In the genomic region with DNA sequence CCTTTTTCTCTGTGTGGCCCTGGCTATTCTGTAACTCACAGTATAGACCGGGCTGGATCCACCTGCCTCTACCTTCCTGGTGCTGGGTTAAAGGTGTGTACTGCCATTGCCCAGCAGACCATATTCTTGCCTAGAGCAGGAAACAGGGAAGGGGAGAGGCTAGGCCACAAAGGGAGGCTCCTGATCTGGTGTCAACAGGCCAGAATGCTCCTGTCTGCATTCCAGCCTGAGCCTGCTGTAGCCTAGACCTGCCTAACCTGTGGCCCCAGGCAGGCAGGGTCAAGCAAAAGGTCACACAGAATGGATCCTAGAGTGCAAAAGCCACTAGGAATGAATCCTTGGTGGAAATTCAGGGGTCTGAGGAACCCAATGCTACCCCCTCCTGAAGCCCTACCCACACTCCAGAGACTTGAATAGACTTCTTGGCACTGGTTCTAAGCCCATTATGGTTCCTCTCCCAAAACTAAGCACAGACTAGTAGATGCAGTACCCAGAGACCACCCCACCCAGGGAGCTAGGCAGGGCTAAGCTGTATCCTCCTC, we compare ENCODE assay signal across 19 mouse cellular contexts. TPM values are rescaled to one million over a fixed set of nuclear protein-coding genes. Genes with fewer than 3 reads are reported as not detected.
DNase-seq lines count a peak whose midpoint lies in the region; ATAC-seq and TF ChIP-seq lines count a peak whose summit lies in the region.
"Had no signal": no experiment of that assay in that cellular context is flagged by ENCODE, and none has a peak within 500 bp of the region (broad histone marks: within the 10 kb centered on the region; RNA-seq: fewer than 3 reads in every experiment).

No protein-coding gene starts in this region.

- no peaks in the 10 kb centered on the region for H3K9me3 ChIP-seq in forebrain, embryonic 12.5 days
- H3K9me3 ChIP-seq in forebrain, embryonic 16.5 days (ENCODE audit: control insufficient read depth, low read length), result no peaks in the 10 kb centered on the region
- no peaks in the 10 kb centered on the region for H3K9me3 ChIP-seq in midbrain, embryonic 10.5 days (replicated peaks)
- no peaks in the 10 kb centered on the region for H3K9me3 ChIP-seq in midbrain, embryonic 15.5 days
- no peaks in the 10 kb centered on the region for H3K9me3 ChIP-seq in liver, embryonic 14.5 days (ENCODE audit: control insufficient read depth, low read length)
- no peaks in the 10 kb centered on the region for H3K9me3 ChIP-seq in forebrain, embryonic 13.5 days (replicated peaks)

- no peak for TF ChIP-seq EP300 in liver, embryonic 14.5 days (IDR thresholded peaks at IDR 0.05; ENCODE audit: low read depth)

- H3K4me3 ChIP-seq in forebrain, embryonic 12.5 days (replicated peaks), result no peak overlapping the region
- H3K4me3 ChIP-seq in forebrain, embryonic 16.5 days (replicated peaks; ENCODE audit: low read length), result no peak overlapping the region
- H3K4me3 ChIP-seq in midbrain, embryonic 10.5 days, result peak overlapping the region; percentile 12; the same call in 1 of the 2 replicates
- no peak overlapping the region for H3K4me3 ChIP-seq in midbrain, embryonic 15.5 days
- no peak overlapping the region for H3K4me3 ChIP-seq in liver, embryonic 14.5 days (ENCODE audit: insufficient read depth in 1 of 2, low read depth in 2 of 2, low read length in 2 of 2)
- no peak overlapping the region for H3K4me3 ChIP-seq in forebrain, embryonic 13.5 days
- H3K4me3 ChIP-seq: layer of hippocampus, adult 2 months had no signal

- H3K9ac ChIP-seq in forebrain, embryonic 12.5 days, result no peak overlapping the region
- H3K9ac ChIP-seq in forebrain, embryonic 16.5 days (replicated peaks; ENCODE audit: low read depth, low read length), result no peak overlapping the region
- no peak overlapping the region for H3K9ac ChIP-seq in midbrain, embryonic 15.5 days
- H3K9ac ChIP-seq in liver, embryonic 14.5 days (replicated peaks), result no peak overlapping the region
- H3K9ac ChIP-seq in forebrain, embryonic 13.5 days, result no peak overlapping the region

- ATAC-seq in forebrain, embryonic 12.5 days (ENCODE audit: low FRiP score), result no peak
- no peak for ATAC-seq in forebrain, embryonic 16.5 days
- ATAC-seq in midbrain, embryonic 15.5 days (replicated peaks), result no peak
- ATAC-seq in liver, embryonic 14.5 days (ENCODE audit: insufficient read depth), result no peak
- no peak for ATAC-seq in forebrain, embryonic 13.5 days
- ATAC-seq: forebrain, embryonic 14.5 days had no signal

- no peak for DNase-seq in midbrain, embryonic 10.5 days (ENCODE audit: low spot score)
- no peak for DNase-seq in liver, embryonic 14.5 days (ENCODE audit: low read depth in 3 of 3, low spot score in 3 of 3)
- no peak for DNase-seq in right cerebral cortex, postnatal 4 days
- no peak for DNase-seq in layer of hippocampus, postnatal 10 days (ENCODE audit: low spot score in 2 of 2)
- DNase-seq: B cell, adult 2 months; cerebellum, adult 9-11 months; gastrocnemius, postnatal 14 days; kidney, adult 2 months; lung, postnatal 10 days; thymus, adult 2 months had no signal

- 93% methylated on average over 1 of the region's 1 CpGs for WGBS in forebrain, embryonic 12.5 days
- WGBS in forebrain, embryonic 16.5 days, result 94% methylated on average over 1 of the region's 1 CpGs
- WGBS in midbrain, embryonic 10.5 days, result 100% methylated on average over 1 of the region's 1 CpGs
- 100% methylated on average over 1 of the region's 1 CpGs for WGBS in midbrain, embryonic 15.5 days
- WGBS in liver, embryonic 14.5 days (ENCODE audit: insufficient replicate concordance), result 83% methylated on average over 1 of the region's 1 CpGs
- WGBS in forebrain, embryonic 13.5 days, result 94% methylated on average over 1 of the region's 1 CpGs

- H3K4me1 ChIP-seq in forebrain, embryonic 12.5 days, result peaks cover 45% of the 10 kb centered on the region
- H3K4me1 ChIP-seq in forebrain, embryonic 16.5 days (replicated peaks; ENCODE audit: control insufficient read depth, insufficient read depth, low read length), result peaks cover 29% of the 10 kb centered on the region
- H3K4me1 ChIP-seq in midbrain, embryonic 10.5 days, result peaks cover 67% of the 10 kb centered on the region
- peaks cover 40% of the 10 kb centered on the region for H3K4me1 ChIP-seq in midbrain, embryonic 15.5 days
- H3K4me1 ChIP-seq in liver, embryonic 14.5 days (replicated peaks; ENCODE audit: control insufficient read depth in 2 of 2, insufficient read depth in 2 of 2, low read length in 1 of 2), result peaks cover 25 to 40% of the 10 kb centered on the region in 2 experiments
- H3K4me1 ChIP-seq in forebrain, embryonic 13.5 days, result peaks cover 41% of the 10 kb centered on the region

- H3K27ac ChIP-seq in forebrain, embryonic 12.5 days, result peak overlapping the region; percentile 31; the same call in 1 of the 2 replicates
- H3K27ac ChIP-seq in forebrain, embryonic 16.5 days (ENCODE audit: low read length), result no peak overlapping the region
- no peak overlapping the region; the same call in 1 of the 2 replicates for H3K27ac ChIP-seq in midbrain, embryonic 10.5 days (replicated peaks)
- H3K27ac ChIP-seq in midbrain, embryonic 15.5 days, result no peak overlapping the region
- H3K27ac ChIP-seq in liver, embryonic 14.5 days, result peak overlapping the region; percentile 22
- H3K27ac ChIP-seq in forebrain, embryonic 13.5 days, result no peak overlapping the region
- H3K27ac ChIP-seq: layer of hippocampus, adult 2 months had no signal

- peaks cover 25% of the 10 kb centered on the region for H3K36me3 ChIP-seq in forebrain, embryonic 12.5 days (replicated peaks)
- H3K36me3 ChIP-seq in forebrain, embryonic 16.5 days (ENCODE audit: control insufficient read depth, insufficient read depth), result no peaks in the 10 kb centered on the region
- H3K36me3 ChIP-seq in midbrain, embryonic 10.5 days, result peaks cover 37% of the 10 kb centered on the region
- no peaks in the 10 kb centered on the region for H3K36me3 ChIP-seq in midbrain, embryonic 15.5 days (replicated peaks)
- H3K36me3 ChIP-seq in liver, embryonic 14.5 days (replicated peaks; ENCODE audit: control insufficient read depth, insufficient read depth, low read depth), result peaks cover 6% of the 10 kb centered on the region; the same call in 1 of the 2 replicates
- H3K36me3 ChIP-seq in forebrain, embryonic 13.5 days (ENCODE audit: poor library complexity, severe bottlenecking), result peaks cover 12% of the 10 kb centered on the region

- no peaks in the 10 kb centered on the region for H3K27me3 ChIP-seq in forebrain, embryonic 12.5 days
- no peaks in the 10 kb centered on the region for H3K27me3 ChIP-seq in forebrain, embryonic 16.5 days (replicated peaks; ENCODE audit: control insufficient read depth, insufficient read depth, low read length)
- no peaks in the 10 kb centered on the region for H3K27me3 ChIP-seq in midbrain, embryonic 10.5 days (ENCODE audit: low read depth, poor library complexity, severe bottlenecking)
- no peaks in the 10 kb centered on the region for H3K27me3 ChIP-seq in midbrain, embryonic 15.5 days (replicated peaks)
- H3K27me3 ChIP-seq in liver, embryonic 14.5 days (ENCODE audit: control insufficient read depth, insufficient read depth, low read length), result no peaks in the 10 kb centered on the region
- H3K27me3 ChIP-seq in forebrain, embryonic 13.5 days, result no peaks in the 10 kb centered on the region

- H3K4me2 ChIP-seq in forebrain, embryonic 12.5 days, result no peak overlapping the region
- no peak overlapping the region for H3K4me2 ChIP-seq in forebrain, embryonic 16.5 days (ENCODE audit: low read length)
- H3K4me2 ChIP-seq in midbrain, embryonic 15.5 days, result no peak overlapping the region
- H3K4me2 ChIP-seq in liver, embryonic 14.5 days (ENCODE audit: low read depth), result no peak overlapping the region; the same call in 1 of the 2 replicates
- H3K4me2 ChIP-seq in forebrain, embryonic 13.5 days, result no peak overlapping the region

- no peak for TF ChIP-seq CTCF in liver, embryonic 14.5 days (IDR thresholded peaks at IDR 0.05; ENCODE audit: low read depth)

RNA-seq across cellular contexts. Expression of a gene that starts 4.0 kb away (rescaled TPM):
- polyA plus RNA-seq in forebrain, embryonic 12.5 days (2016; fragmentation: Nextera tagmentation; extraction: Ambion mirVana), result 35.4 and 38.5 TPM in 2 replicates
- polyA plus RNA-seq in forebrain, embryonic 16.5 days (2015; fragmentation: Nextera tagmentation; extraction: Ambion mirVana), result 22.9 and 23.6 TPM in 2 replicates
- 55.6 and 57.2 TPM in 2 replicates for polyA plus RNA-seq in midbrain, embryonic 10.5 days (2016; fragmentation: Nextera tagmentation; extraction: Ambion mirVana)
- 24.0 and 26.3 TPM in 2 replicates for polyA plus RNA-seq in midbrain, embryonic 15.5 days (2015; fragmentation: Nextera tagmentation; extraction: Ambion mirVana)
- polyA plus RNA-seq in liver, embryonic 14.5 days (2012; rRNA removed), result 21.6 and 28.3 TPM in 2 replicates
- polyA plus RNA-seq in liver, embryonic 14.5 days (2014; fragmentation: Nextera tagmentation; extraction: Ambion mirVana), result 16.8 and 22.4 TPM in 2 replicates
- 1 to 10 TPM; 1.6 to 1.7 TPM for total RNA-seq in layer of hippocampus, postnatal 10 days (2021)
- polyA plus RNA-seq in forebrain, embryonic 13.5 days (2015; fragmentation: Nextera tagmentation; extraction: Ambion mirVana), result 29.4 and 33.8 TPM in 2 replicates

RNA-seq across cellular contexts. Expression of a gene that starts 5.7 kb away (rescaled TPM):
- 3.3 and 3.7 TPM in 2 replicates for polyA plus RNA-seq in forebrain, embryonic 12.5 days (2016; fragmentation: Nextera tagmentation; extraction: Ambion mirVana)
- 0.76 and 1.2 TPM in 2 replicates for polyA plus RNA-seq in forebrain, embryonic 16.5 days (2015; fragmentation: Nextera tagmentation; extraction: Ambion mirVana)
- 3.8 and 5.1 TPM in 2 replicates for polyA plus RNA-seq in midbrain, embryonic 10.5 days (2016; fragmentation: Nextera tagmentation; extraction: Ambion mirVana)
- polyA plus RNA-seq in midbrain, embryonic 15.5 days (2015; fragmentation: Nextera tagmentation; extraction: Ambion mirVana), result 0.87 and 1.4 TPM in 2 replicates
- polyA plus RNA-seq in liver, embryonic 14.5 days (2012; rRNA removed), result 2.0 and 2.3 TPM in 2 replicates
- 0.25 and 0.66 TPM in 2 replicates for polyA plus RNA-seq in liver, embryonic 14.5 days (2014; fragmentation: Nextera tagmentation; extraction: Ambion mirVana)
- total RNA-seq in layer of hippocampus, postnatal 10 days (2021), result not detected
- 2.1 and 2.3 TPM in 2 replicates for polyA plus RNA-seq in forebrain, embryonic 13.5 days (2015; fragmentation: Nextera tagmentation; extraction: Ambion mirVana)
- total RNA-seq: gastrocnemius, postnatal 14 days; hematopoietic stem cell, adult 5-6 weeks; layer of hippocampus, adult 2 months; left cerebral cortex, postnatal 36 days; midbrain, postnatal 0 days had no signal

RNA-seq across cellular contexts. Expression of a gene that starts 9.0 kb away (rescaled TPM):
- 106 and 107 TPM in 2 replicates for polyA plus RNA-seq in forebrain, embryonic 12.5 days (2016; fragmentation: Nextera tagmentation; extraction: Ambion mirVana)
- polyA plus RNA-seq in forebrain, embryonic 16.5 days (2015; fragmentation: Nextera tagmentation; extraction: Ambion mirVana), result 90.2 and 96.1 TPM in 2 replicates
- polyA plus RNA-seq in midbrain, embryonic 10.5 days (2016; fragmentation: Nextera tagmentation; extraction: Ambion mirVana), result 114 and 125 TPM in 2 replicates
- 77.3 and 85.7 TPM in 2 replicates for polyA plus RNA-seq in midbrain, embryonic 15.5 days (2015; fragmentation: Nextera tagmentation; extraction: Ambion mirVana)
- polyA plus RNA-seq in liver, embryonic 14.5 days (2012; rRNA removed), result 10.4 and 14.1 TPM in 2 replicates
- polyA plus RNA-seq in liver, embryonic 14.5 days (2014; fragmentation: Nextera tagmentation; extraction: Ambion mirVana), result 25.7 and 28.3 TPM in 2 replicates
- total RNA-seq in layer of hippocampus, postnatal 10 days (2021), result 10 to 100 TPM; 71.6 to 72.7 TPM
- 82.4 and 91.3 TPM in 2 replicates for polyA plus RNA-seq in forebrain, embryonic 13.5 days (2015; fragmentation: Nextera tagmentation; extraction: Ambion mirVana)

RNA-seq across cellular contexts. Expression of a gene that starts 25.7 kb away (rescaled TPM):
- polyA plus RNA-seq in forebrain, embryonic 12.5 days (2016; fragmentation: Nextera tagmentation; extraction: Ambion mirVana), result 14.2 and 16.0 TPM in 2 replicates
- 10.0 and 13.9 TPM in 2 replicates for polyA plus RNA-seq in forebrain, embryonic 16.5 days (2015; fragmentation: Nextera tagmentation; extraction: Ambion mirVana)
- 14.4 and 14.6 TPM in 2 replicates for polyA plus RNA-seq in midbrain, embryonic 10.5 days (2016; fragmentation: Nextera tagmentation; extraction: Ambion mirVana)
- polyA plus RNA-seq in midbrain, embryonic 15.5 days (2015; fragmentation: Nextera tagmentation; extraction: Ambion mirVana), result 12.8 and 13.8 TPM in 2 replicates
- 15.3 and 20.3 TPM in 2 replicates for polyA plus RNA-seq in liver, embryonic 14.5 days (2012; rRNA removed)
- polyA plus RNA-seq in liver, embryonic 14.5 days (2014; fragmentation: Nextera tagmentation; extraction: Ambion mirVana), result 10.4 and 10.9 TPM in 2 replicates
- total RNA-seq in layer of hippocampus, postnatal 10 days (2021), result 1 to 10 TPM; 5.0 to 5.8 TPM
- 12.6 and 17.3 TPM in 2 replicates for polyA plus RNA-seq in forebrain, embryonic 13.5 days (2015; fragmentation: Nextera tagmentation; extraction: Ambion mirVana)

RNA-seq across cellular contexts. Expression of a gene that starts 25.8 kb away (rescaled TPM):
- polyA plus RNA-seq in forebrain, embryonic 12.5 days (2016; fragmentation: Nextera tagmentation; extraction: Ambion mirVana), result 79.1 and 89.4 TPM in 2 replicates
- 105 and 113 TPM in 2 replicates for polyA plus RNA-seq in forebrain, embryonic 16.5 days (2015; fragmentation: Nextera tagmentation; extraction: Ambion mirVana)
- 84.2 and 87.5 TPM in 2 replicates for polyA plus RNA-seq in midbrain, embryonic 10.5 days (2016; fragmentation: Nextera tagmentation; extraction: Ambion mirVana)
- polyA plus RNA-seq in midbrain, embryonic 15.5 days (2015; fragmentation: Nextera tagmentation; extraction: Ambion mirVana), result 181 and 195 TPM in 2 replicates
- 50.8 and 66.8 TPM in 2 replicates for polyA plus RNA-seq in liver, embryonic 14.5 days (2012; rRNA removed)
- 84.4 and 102 TPM in 2 replicates for polyA plus RNA-seq in liver, embryonic 14.5 days (2014; fragmentation: Nextera tagmentation; extraction: Ambion mirVana)
- 100 to 1,000 TPM; 210 to 243 TPM for total RNA-seq in layer of hippocampus, postnatal 10 days (2021)
- 67.2 and 73.9 TPM in 2 replicates for polyA plus RNA-seq in forebrain, embryonic 13.5 days (2015; fragmentation: Nextera tagmentation; extraction: Ambion mirVana)

Comparison
In these comparisons a context has a peak if more than half of its experiments do, and no peak if none do; other contexts are left out.
1. H3K27ac ChIP-seq: peak in forebrain, embryonic 12.5 days (single experiment) and liver, embryonic 14.5 days (single experiment); none in forebrain, embryonic 16.5 days (single experiment), midbrain, embryonic 10.5 days (single experiment), midbrain, embryonic 15.5 days (single experiment) and forebrain, embryonic 13.5 days (single experiment).